Mouse (Mus musculus) layer of hippocampus, adult 11-12 months (tissue): ENCODE results near the gene Mdm4.

ENCODE experiments used
- DNase-seq: peaks from one replicate; pipeline ENCODE4 v3.0.0; 2022; ENCODE audit warnings: low spot score

Gene Mdm4

GRCm38 (mm10) chr1:132945826-132946225 lies 84.5 kb downstream of the Mdm4 start:
- DNase-seq, result no peak

GRCm38 (mm10) chr1:132938975-132939374 lies 91.4 kb downstream of the Mdm4 start:
- DNase-seq, result no peak

GRCm38 (mm10) chr1:132937296-132938030 lies 92.9 kb downstream of the Mdm4 start:
- DNase-seq, result no peak

- peak; percentile 54 for DNase-seq
Observed at GRCm38 (mm10) chr1:132934856-132935255, 95.5 kb downstream of the Mdm4 start.

GRCm38 (mm10) chr1:132932421-132932820 lies 97.9 kb downstream of the Mdm4 start:
- no peak for DNase-seq

- no peak for DNase-seq
Observed at GRCm38 (mm10) chr1:132930291-132930690, 100.1 kb downstream of the Mdm4 start.

GRCm38 (mm10) chr1:132928907-132929250 lies 101.5 kb downstream of the Mdm4 start:
- no peak for DNase-seq

- no peak for DNase-seq
Observed at GRCm38 (mm10) chr1:132928032-132928906, 102.1 kb downstream of the Mdm4 start.

GRCm38 (mm10) chr1:132925270-132925669 lies 105.1 kb downstream of the Mdm4 start:
- no peak for DNase-seq

GRCm38 (mm10) chr1:132922257-132922656 lies 108.1 kb downstream of the Mdm4 start:
- DNase-seq, result no peak

- DNase-seq, result no peak
Observed at GRCm38 (mm10) chr1:132921071-132921470, 109.3 kb downstream of the Mdm4 start.

- no peak for DNase-seq
Observed at GRCm38 (mm10) chr1:132919258-132919657, 111.1 kb downstream of the Mdm4 start.

- no peak for DNase-seq
Observed at GRCm38 (mm10) chr1:132918117-132918680, 112.2 kb downstream of the Mdm4 start.

- DNase-seq, result no peak
Observed at GRCm38 (mm10) chr1:132917554-132917953, 112.8 kb downstream of the Mdm4 start.

GRCm38 (mm10) chr1:132915849-132916493 lies 114.4 kb downstream of the Mdm4 start:
- DNase-seq, result peak; percentile 83

- no peak for DNase-seq
Observed at GRCm38 (mm10) chr1:132910414-132911041, 119.8 kb downstream of the Mdm4 start.

GRCm38 (mm10) chr1:132909951-132910350 lies 120.4 kb downstream of the Mdm4 start:
- no peak for DNase-seq
